Mouse (Mus musculus) stomach, postnatal 0 days (tissue): ENCODE measurements at regions not wholly inside any gene's neighbourhood (a gene's known extent, or its start where the extent isn't known, plus 50 kb on each side); places are given as distances from the start of the nearest gene placed in this dataset.
"Not testable (repeated sequence)": the region's sequence is repeated elsewhere in the genome, so short reads cannot be mapped to it uniquely, and the experiment has no call there.

ENCODE experiments used
- CTCF ChIP-seq: IDR thresholded peaks from 2 replicates; pipeline ENCODE4 v1.5.1; 2016; ENCODE audit warnings: antibody characterized with exemption, low read depth, mild to moderate bottlenecking, moderate library complexity
- EP300 ChIP-seq: optimal IDR thresholded peaks from 2 replicates; pipeline ENCODE3; 2016; ENCODE audit warnings: antibody characterized with exemption

DNA sequence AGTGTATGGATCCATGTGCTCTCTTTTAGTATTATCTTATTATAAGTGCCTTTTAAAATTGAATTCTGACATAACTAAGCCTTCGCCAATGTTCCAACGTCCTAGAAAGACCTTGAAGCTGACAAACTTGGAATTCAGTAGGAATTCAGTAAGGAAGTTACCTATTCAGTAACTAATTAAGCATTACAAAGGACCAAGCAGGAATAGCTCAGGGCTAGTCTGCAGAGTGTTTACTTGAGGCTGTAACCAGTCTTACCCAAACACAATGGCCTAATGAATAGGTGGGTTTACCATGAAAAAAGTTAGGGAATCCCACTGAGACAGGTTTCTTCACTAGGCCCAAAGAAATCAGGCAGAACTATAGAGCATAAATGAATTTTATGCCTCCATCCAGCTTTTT lies 92.6 kb upstream of the Slc22a30 start:
- not testable (repeated sequence) for TF ChIP-seq EP300, CTCF
